Mouse (Mus musculus): Measurements from ENCODE around the gene Cd86. TPM values are rescaled to one million over a fixed set of nuclear protein-coding genes. Genes with fewer than 3 reads are reported as not detected.

The Cd86 gene
- total RNA-seq, 1 experiment from 2014 or later: 3.6 TPM

DNA sequence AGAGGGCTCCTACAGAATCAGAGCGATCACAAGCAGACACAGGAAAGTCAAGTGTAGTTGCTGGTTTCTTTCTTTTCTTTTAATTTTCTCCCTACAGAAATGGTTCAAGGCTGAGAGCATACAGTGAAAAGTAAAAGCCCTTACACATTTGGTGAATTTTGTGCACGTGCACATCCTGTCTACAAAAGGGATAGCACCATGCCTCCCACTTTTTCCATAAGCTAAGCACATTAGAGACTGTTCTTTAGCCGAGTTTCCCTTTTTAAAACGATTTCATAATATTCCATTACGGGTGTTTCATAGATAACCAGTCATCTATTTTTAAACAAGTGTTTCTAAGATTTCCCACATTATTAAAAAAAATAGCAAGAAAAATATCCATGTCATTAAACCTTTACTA lies 2.4 kb downstream of the Cd86 start:
- ATAC-seq (replicated peaks; ENCODE audit: low read depth, poor library complexity, severe bottlenecking): no peak

- no peak for ATAC-seq (replicated peaks; ENCODE audit: low read depth, poor library complexity, severe bottlenecking)
These were observed 4.6 kb downstream of the Cd86 start for GRCm38 (mm10) chr16:36661330-36661729.

DNA sequence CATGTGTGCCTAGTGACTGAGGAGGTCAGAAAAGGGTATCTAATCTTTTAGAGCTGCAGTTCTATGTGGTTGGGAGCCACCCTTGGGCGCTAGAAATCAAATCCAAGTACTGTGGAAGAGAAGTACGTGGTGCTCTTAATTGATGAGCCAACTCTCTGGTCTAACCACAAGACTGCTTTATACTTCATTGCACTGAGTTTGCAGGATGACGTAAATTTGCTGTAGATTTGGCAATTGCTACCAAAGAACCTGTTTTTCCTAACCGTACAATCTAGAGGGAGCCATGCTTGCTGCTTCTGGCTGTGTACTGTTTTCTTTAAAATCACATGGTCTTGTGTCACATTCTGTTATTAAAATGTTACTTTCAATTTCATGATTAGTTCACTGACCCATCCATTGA lies 10.0 kb downstream of the Cd86 start:
- ATAC-seq (replicated peaks; ENCODE audit: low read depth, poor library complexity, severe bottlenecking): peak; percentile 84

DNA sequence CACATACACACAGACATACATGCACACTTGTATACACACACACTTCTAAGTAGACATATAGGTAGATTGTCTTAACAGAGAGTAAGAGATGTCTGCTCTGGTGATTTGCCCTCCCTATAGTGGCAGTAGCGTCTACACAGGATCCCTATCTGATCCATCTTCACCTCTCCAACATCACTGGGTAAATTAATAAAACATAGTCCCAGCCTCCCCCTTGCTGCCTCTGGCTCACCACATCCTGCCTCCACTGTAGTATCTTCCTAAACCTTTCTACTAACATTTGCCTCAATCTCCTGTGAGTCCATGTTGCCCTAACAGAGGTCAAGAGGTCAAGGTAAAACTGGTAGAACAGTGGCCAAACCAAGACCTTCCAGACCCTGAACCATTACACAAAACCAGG lies 10.7 kb downstream of the Cd86 start:
- ATAC-seq (replicated peaks; ENCODE audit: low read depth, poor library complexity, severe bottlenecking): no peak

GRCm38 (mm10) chr16:36651174-36651766 lies 14.6 kb downstream of the Cd86 start:
- no peak for ATAC-seq (replicated peaks; ENCODE audit: low read depth, poor library complexity, severe bottlenecking)

GRCm38 (mm10) chr16:36650511-36650910 lies 15.4 kb downstream of the Cd86 start:
- ATAC-seq (replicated peaks; ENCODE audit: low read depth, poor library complexity, severe bottlenecking): no peak

DNA sequence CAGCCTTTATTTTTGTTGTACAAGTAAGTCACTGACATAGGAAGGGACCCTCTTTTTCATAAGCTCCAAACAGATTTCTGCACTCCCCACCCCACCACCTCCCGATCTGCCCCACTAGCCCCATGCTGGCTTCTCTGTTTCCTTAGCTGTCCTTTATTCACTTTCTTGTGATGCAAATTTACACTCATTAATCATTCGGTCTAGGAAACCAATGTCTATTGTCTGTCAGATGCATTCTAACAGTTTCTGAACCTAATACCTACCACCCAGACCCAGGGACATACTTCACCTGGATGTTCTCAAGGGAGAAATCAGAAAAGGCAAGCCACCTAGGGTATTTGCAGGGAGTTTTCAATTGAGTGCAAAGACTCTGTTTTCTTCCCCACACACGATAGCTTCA lies 16.6 kb downstream of the Cd86 start:
- ATAC-seq (replicated peaks; ENCODE audit: low read depth, poor library complexity, severe bottlenecking): no peak

DNA sequence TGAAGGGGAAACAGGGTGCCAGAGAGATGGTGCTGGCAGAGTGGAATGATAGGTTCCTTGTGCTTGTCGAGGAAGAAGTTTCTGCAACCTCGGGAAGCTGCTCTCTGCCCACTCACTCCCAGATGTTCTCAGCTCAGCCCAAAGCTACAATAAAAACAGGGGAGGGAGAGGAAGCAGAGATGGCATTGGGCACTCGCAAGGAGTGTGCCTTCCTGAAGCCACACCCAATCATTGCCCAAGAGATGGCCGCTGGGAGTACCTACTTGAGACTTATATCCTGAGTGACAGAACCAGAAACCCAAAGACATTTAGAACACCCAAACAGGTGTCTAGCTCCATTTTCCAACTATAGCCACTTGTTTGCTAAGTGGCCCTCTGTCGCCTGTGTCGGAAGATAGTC lies 20.8 kb downstream of the Cd86 start:
- no peak for ATAC-seq (replicated peaks; ENCODE audit: low read depth, poor library complexity, severe bottlenecking)

- peak; percentile 74 for ATAC-seq (replicated peaks; ENCODE audit: low read depth, poor library complexity, severe bottlenecking)
These were observed 23.2 kb downstream of the Cd86 start for GRCm38 (mm10) chr16:36642696-36643046.

DNA sequence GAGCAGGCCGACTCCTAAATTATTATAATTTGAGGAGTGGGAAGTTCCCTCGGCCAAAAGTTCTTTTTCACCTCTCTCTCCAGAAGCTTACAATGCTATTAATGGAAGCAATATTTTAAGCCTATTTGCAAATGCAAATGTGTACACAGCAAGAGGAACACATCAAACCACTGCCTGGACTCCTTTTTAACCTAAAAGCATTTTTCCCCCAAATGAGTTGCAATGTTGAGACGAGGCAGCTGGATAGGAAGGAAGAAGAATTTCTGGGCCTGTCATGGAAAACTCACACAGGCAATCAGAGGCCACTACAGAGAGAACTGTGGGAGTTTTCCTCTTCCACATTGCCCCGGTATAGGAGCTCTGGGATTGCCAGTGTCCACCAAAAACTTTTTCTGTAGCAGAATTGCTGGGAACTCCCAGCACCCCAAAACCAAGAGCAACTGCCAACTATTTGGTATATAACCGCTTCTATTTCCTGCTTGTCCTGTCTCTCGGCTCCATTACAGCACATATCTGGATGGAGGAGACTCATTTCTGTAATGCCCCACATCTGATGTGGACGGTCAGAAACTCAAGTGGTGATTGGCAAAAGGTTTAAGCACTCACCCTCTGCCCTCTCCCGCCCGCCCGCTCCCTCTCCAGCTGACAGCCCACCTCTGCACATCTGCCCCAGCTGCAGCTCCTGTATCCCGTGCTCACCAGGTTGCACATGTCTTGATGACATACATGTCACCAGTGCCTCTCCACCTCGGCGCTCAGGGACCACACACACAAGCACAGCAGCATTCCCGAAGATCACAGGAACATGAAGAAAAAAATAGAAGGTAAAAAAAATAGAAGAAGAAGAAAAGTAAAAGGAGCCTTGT lies 23.8 kb downstream of the Cd86 start:
- no peak for ATAC-seq (replicated peaks; ENCODE audit: low read depth, poor library complexity, severe bottlenecking)

DNA sequence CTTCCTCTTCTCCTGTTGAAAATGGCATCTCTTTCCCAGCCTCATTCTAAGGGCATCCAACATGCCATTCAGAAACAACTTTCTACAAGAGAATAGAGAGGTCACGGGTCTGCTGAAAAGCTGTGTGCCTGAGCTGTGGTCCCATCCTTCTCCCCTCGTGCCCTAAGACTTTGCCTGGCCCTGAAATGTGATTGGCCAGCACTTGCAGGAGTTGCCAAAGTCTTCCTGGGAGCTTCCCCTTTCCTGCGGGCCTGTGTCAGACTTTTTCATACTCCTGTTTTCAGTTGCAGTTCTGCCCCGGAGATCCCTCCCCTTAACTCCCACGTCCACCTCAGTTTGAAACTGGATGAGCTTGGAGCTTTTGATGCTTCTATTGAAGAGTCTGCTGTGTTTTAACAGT lies 24.9 kb downstream of the Cd86 start:
- no peak for ATAC-seq (replicated peaks; ENCODE audit: low read depth, poor library complexity, severe bottlenecking)

DNA sequence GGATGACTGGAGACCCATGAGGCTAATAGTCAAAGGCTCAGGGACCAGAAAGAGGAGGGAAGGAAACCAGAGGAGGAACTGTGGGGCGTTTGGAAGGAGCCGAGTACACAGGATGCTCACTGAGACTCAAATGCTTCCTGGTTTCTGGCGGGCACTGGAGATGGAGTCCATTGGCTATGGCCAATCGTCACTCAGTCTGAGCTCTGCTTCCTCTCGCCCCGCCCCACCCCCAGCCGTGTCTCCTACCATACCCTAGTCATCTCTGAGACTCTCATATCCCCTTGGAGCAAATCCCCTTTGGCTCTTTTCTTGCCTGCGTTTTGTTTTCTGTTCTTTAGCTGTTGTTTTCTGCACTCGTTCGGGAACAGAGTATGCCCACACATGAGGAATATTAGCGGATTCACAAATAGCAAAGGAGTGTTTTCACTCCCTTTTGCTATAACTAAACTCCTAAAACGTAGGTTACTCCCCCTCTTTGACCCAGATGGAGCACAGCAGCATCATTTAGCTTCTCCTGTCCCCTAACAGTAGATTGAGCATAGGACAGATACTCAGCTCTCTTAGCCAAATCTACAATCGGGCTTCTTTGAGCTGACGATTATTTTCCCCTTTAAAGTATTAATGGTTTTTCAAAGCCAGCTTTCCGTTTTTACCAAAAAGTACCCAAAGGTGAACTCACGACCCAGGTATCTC lies 25.9 kb downstream of the Cd86 start:
- no peak for ATAC-seq (replicated peaks; ENCODE audit: low read depth, poor library complexity, severe bottlenecking)

- ATAC-seq (replicated peaks; ENCODE audit: low read depth, poor library complexity, severe bottlenecking): peak; percentile 49
These were observed 29.1 kb downstream of the Cd86 start for GRCm38 (mm10) chr16:36636800-36637199.

GRCm38 (mm10) chr16:36634971-36635710 lies 30.7 kb downstream of the Cd86 start:
- ATAC-seq (replicated peaks; ENCODE audit: low read depth, poor library complexity, severe bottlenecking): no peak

DNA sequence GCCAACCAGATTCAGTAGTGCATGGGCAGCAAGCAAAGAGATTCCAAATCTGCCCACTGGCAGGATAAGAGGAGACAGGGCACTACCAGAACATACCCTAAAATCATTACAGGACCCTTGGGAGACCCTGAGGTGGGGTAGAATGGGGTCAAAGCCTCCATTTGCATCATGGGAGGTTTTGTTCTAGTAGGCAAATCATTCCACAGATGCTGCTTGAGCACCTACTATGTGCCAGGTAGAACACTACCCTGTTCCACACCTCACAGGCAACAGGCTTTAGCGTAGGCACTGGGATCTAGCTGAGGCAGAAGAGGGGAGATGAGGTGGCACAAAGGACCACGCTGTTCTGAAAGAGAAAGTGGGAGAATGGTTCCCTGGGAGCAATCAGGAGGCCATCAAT lies 31.5 kb downstream of the Cd86 start:
- no peak for ATAC-seq (replicated peaks; ENCODE audit: low read depth, poor library complexity, severe bottlenecking)

- ATAC-seq (replicated peaks; ENCODE audit: low read depth, poor library complexity, severe bottlenecking): 0 out of 2 replicates have a peak, but pooled peaks have one; percentile 7
These were observed 33.7 kb downstream of the Cd86 start for GRCm38 (mm10) chr16:36632229-36632628.

DNA sequence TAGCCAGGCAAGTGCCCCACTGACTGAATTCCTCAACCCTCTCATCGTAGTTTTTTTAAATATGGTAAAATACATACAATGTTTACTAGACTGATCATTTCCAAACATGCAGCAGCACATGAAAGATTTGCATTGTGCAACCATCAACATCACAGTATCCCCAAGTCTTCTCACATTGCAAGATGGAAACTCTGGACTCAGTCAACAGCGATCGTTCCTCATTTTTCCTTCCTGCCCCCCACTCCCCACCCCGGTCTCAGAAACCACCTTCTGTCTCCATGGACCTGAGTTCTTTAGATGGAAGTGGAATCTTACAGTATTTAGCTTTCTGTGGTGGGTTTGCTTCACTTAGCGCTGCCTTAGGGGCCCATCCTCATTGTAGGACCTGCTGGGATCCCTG lies 34.3 kb downstream of the Cd86 start:
- peak; percentile 43 for ATAC-seq (replicated peaks; ENCODE audit: low read depth, poor library complexity, severe bottlenecking)

DNA sequence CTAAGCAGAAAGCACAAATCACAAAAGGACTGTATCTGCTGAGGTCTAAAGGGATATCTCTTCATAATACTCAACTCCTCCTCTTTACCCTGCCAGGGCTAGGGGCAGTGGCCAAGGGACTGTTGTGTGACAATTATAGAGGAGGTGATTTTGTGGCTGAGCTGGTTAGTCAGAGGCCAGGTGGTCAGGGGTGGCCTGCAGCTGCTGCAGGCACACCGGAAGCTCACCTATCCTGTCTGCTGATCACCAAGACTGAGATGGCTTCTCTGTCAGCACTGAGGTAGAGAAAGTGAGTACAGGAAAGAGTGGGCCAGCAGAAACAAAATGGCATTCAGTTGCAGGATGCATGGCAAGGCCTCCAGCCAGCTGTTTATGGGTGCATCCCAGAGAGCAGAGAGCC lies 38.1 kb downstream of the Cd86 start:
- ATAC-seq (replicated peaks; ENCODE audit: low read depth, poor library complexity, severe bottlenecking): no peak

DNA sequence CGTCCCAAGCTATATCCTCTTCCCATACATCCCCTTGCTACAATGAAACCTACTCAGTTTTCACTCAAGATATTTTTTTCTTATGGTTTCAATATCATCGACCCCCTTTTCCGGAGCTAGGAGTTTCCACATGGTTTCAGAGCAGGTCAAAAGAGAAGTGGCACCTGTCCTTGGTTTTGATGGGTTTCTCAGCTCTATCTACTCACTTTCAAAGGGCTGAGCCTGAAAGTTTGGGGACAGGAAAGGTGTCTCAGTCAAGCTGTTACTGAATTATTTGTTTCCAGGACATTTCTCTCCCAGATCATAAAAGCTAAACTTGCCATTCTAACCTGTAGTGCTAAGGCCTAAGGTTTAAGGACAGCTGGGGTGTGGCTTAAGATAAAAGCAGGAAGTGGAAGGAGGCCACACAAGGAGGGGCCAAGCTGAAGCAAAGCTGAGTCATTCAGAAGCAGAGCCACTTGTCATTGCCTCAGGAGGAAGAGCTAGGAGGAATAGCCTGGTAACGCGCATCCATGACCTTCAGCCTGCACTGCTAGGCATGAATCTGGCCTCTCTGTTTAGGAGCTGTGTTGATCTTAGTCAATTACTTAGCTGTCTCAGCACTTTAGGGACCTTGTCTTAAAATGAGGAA lies 39.2 kb downstream of the Cd86 start:
- peak; percentile 99 for ATAC-seq (replicated peaks; ENCODE audit: low read depth, poor library complexity, severe bottlenecking)

- ATAC-seq (replicated peaks; ENCODE audit: low read depth, poor library complexity, severe bottlenecking): no peak
These were observed 40.0 kb downstream of the Cd86 start for GRCm38 (mm10) chr16:36625909-36626308.

All from common myeloid progenitor, adult 5-6 weeks (primary cell).